Mouse (Mus musculus) thymus, postnatal 10 days (tissue): ENCODE data around the gene Cks1b.

ENCODE experiments used
- DNase-seq, 2 experiments: peaks; one replicate each; pipeline ENCODE4 v3.0.0; 2021; ENCODE audit warnings: low spot score in 2 of 2

Cks1b gene

DNA sequence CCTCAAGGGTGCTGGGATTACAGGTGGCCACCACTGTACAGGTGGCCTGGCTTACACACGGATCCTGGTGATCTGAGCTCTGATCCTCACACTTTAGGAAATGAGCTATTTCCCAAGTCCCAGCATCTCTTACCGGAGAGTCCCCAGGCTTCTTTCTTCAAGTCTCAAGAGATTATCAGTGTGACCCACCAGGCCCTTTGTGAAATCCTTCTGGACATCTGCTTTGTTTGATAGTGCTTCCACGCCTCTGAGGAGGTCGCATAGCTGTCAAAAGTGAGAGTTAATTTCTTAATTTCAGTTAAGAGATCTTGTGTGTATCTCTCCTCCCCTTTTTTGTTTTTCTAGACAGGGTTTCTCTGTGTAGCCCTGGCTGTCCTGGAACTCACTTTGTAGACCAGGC, 7.7 kb upstream of the Cks1b start:
- no peak for DNase-seq

DNA sequence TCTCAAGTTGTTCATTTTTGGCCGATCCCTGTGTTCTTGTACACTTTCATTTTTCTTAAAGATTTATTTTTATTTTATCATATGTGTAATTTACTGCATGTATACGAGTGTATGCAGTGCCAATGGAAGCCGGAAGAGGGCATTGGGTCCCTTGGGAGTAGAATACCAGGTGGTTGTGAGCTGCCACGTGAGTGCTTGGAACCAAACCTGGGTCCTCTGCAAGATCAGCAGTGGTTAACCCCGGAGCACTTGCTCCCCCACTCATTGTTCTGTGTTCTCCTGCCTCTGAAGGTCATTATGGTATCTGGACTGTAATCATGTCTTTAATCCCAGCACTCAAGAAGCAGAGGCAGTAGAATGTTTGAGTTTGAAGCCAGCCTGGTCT, 7.0 kb upstream of the Cks1b start:
- no peak for DNase-seq

DNA sequence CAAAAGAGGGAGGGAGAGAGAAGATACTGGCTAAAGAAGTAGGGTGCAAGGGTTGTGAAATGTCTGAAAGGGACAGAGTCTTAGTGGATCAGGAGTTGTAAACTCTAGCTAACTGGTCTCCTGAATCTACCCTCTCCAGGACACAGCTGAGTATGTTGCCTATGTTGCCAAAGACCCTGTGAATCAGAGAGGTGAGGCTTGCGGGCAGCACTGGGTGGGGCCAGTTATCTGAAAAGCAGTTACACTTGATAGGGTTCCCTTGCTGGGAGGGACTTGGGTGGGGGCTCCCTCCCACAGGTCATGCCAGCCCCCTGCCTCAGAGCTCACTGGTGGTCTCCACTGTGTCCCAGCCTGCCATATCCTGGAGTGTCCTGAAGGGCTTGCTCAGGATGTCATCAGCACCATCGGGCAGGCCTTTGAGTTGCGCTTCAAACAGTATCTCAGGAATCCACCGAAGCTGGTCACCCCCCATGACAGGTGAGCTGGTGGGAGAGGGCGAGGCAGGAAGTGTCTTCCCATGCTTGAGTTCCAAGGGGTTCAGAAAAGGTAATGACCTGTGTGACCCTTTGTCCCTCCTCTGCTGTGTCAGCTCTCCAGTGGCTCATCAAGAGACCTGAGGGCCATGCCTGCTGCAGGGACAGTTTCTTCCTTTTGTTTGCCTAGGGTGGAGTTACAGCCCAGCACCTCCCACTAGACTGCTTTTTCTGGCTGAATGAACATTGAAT, 6.4 kb upstream of the Cks1b start:
- DNase-seq, result no peak

DNA sequence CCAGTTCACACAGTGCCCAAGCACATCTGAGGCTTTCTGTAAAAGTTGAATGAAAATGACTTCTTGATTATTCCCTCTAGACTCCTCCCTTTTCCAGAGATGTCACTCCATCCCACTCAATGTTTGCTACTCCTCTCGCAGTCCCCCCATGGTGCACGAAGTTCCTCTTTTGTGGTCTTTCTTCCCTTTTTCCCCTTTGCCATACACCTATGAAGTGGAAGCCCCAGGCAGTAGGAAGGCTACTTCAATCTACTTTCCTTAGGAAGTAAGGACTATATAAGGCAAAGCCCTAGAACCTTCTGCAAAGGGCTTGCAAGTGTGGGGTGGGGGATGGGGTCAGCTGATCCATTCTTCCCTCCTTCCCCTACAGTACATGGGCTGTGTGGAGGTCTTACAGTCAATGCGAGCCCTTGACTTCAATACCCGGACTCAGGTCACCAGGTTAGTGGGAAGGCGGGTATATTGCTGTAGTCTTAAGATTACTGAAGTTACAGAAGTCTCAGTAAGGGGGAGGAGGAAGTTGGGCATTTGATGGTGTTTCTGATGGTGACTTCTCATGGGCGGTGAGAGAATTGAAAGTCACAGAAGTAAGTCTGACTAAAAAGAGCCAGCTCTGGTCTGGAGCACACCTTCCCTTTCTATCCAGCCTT, 4.5 kb upstream of the Cks1b start:
- no peak for DNase-seq

DNA sequence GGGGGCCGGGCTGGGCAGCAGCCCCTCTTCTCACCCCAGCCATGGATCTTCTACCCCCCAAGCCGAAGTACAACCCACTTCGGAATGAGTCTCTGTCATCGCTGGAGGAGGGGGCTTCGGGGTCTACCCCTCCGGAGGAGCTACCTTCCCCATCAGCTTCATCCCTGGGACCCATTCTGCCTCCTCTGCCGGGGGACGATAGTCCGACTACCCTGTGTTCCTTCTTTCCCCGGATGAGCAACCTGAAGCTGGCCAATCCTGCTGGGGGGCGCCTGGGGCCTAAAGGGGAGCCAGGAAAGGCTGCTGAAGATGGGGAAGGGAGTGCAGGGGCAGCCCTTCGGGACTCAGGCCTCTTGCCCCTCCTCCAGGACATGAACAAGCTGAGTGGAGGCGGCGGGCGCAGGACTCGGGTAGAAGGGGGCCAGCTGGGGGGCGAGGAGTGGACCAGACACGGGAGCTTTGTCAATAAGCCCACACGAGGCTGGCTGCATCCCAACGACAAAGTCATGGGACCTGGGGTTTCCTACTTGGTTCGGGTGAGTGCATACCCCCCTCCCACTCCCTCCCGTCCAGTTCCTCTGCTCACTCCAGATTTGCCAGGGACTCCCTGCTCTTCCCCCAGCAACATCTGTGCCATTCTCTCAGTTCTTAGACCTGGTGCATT, 3.8 kb upstream of the Cks1b start:
- DNase-seq, result no peak

DNA sequence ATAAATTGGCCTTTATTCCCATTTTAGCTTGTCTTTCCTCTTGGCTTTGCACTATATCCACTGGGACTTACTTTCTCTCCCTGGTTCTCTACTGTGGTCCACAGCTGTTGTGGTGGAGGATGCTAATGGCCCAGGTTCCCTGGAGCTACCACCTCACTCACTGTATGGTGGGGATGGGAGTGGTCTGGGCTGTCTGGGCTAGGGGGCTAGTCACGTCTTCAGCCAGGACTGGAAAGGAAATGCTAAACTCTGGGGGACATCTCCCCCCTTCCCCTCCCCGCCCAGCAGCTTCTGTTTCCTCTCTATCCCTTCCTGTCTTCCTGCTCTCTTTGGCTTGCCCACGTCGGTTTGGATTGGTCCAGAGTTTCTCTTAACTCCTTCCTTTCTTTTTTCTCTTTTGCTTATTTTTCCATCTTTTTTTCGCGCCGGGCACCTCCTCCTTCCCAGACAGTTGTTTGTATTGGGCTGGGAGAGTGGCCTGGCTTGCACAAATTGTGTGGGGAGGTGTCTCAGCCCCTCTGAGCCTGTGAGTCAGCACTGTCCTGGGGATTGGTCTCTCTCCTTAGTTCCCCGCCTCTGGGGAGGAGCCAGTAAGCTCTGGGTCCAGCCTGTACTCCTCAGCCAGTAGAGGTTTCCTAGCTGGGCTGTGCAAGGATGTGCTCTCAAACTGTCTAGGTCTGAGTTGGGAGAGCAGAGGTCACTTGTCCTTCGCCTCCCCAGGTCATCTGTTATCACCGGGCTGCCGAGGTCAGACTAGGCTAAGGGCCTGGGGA, 3.0 kb upstream of the Cks1b start:
- no peak for DNase-seq

DNA sequence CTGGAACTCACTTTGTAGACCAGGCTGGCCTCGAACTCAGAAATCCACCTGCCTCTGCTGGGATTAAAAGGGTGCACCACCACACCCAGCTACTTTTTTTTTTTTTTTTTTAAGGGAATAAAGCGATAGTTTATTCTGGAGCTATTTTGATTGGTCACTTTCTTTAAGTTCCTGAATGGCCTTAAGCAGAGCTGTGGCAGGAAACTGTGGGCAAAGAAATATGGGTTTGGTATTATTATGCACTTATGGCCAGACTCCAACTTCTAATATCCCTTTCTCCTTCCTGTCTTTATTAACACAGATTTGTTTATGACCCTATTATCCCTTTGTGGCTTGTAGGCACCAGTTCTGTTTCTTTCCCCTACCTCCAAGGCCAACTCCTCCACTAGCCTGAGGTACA, 2.2 kb upstream of the Cks1b start:
- DNase-seq, result no peak

DNA sequence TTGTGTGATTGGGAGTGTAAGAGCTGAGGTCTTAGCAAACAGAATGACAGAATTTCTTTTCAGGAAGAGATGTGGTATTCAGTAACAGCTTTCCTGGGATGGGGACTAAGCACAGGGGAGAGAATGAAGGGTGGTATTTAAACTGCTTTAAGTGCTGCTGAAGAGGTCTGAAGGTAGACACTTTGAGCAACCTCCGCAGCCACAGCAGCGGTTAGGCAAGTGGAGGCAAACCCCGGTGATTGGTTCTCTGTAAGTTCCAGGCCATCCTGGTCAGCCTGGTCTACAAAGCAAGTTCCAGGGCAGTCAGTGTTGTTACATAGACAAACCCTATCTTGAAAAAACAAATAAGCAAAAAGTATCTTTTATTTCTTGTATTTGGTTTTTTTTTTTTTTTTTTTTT, 1.8 kb upstream of the Cks1b start:
- DNase-seq, result no peak

DNA sequence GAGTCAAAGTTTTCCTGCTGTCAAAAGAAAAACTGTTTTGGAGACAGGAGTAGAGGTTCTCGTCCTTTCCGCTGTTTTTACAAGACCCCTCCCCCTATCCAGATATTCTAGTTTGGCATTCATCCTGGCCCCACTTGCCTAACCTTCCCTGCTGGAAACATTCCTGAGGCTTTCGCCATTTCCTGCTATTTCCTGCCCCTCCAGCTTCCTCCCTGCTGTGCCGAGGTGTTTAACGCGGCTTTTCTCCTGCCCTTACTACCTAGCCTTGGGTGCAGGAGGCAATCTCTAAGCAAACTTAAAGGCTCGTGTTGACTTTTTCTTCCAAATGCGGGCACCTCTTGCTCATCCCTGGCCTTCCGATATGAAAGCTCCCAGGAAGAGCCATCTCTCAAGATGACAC, 1.4 kb upstream of the Cks1b start:
- no peak for DNase-seq

DNA sequence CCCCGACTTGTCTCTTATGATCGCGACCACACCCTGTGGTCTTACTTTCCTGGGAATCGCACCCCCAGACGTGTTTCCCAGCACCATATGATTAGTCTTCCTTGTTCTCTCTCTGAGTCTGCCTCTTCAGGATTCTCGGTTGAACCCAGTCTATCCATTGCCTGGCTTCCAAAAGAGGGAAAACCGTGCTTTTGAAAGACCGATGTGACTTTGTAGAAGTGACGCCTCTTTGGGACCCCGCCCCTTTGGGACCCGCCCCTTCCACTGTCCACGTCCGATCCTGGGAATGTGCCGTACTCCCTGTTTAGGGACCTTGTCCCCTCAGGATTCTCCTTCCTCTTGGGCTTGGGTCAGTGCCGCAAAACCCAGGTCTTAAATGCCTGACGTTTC, 673 bp upstream of the Cks1b start:
- DNase-seq, result peak in 1 of 2 experiments; percentile 39

DNA sequence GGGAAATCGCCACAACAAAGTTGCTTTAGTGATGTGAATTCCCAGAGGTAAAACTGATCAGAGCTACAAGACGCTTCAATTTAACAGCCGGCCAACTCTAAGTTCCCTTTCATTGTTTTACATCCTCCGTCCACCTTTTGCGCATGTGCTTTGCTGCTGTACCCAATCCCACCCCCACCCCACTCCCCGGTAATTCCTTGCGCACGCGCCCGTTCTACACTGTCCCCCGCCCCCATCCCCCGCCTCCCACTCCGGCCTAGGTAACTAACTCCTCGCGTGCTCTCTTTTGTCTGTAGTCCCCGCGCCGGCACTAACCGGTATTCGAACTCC, 378 bp downstream of the Cks1b start:
- DNase-seq, result no peak

DNA sequence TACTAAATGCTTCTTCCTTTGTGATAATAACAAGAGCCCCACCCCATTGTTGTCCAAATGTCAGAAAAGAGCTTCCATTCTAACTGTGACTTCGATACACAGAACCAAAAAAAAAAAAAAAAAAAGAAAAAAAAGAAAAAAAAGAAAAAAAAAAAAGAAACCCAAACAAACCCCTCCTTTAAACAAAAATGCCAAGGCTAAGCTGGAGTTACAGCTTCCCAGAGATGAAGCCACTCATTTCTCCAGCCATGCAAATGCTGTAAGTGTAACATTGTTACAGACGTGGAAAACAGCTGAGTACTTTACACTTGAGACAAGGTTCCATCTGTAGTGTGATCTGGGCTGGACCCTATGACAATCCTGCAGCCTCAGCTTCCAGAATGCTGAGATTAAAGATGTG, 1.1 kb downstream of the Cks1b start:
- DNase-seq, result no peak

DNA sequence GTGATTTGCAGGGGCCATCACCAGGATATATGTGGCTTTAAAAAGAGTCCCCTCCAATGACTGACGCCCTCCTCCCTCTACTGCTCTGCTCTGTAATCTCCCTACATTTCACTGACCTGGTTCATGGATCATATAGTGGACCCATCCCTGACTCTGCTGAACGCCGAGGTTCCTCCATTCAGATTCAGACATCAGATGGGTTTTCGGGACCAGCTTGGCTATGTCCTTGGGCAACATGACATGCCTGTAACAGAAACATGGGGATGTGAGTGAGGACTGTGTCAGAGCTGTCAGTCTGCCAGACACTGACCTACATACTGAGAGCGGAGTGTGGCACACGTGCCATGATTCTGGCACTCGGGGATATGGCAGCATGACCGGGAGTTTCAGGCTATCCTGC, 2.0 kb downstream of the Cks1b start:
- DNase-seq, result no peak

DNA sequence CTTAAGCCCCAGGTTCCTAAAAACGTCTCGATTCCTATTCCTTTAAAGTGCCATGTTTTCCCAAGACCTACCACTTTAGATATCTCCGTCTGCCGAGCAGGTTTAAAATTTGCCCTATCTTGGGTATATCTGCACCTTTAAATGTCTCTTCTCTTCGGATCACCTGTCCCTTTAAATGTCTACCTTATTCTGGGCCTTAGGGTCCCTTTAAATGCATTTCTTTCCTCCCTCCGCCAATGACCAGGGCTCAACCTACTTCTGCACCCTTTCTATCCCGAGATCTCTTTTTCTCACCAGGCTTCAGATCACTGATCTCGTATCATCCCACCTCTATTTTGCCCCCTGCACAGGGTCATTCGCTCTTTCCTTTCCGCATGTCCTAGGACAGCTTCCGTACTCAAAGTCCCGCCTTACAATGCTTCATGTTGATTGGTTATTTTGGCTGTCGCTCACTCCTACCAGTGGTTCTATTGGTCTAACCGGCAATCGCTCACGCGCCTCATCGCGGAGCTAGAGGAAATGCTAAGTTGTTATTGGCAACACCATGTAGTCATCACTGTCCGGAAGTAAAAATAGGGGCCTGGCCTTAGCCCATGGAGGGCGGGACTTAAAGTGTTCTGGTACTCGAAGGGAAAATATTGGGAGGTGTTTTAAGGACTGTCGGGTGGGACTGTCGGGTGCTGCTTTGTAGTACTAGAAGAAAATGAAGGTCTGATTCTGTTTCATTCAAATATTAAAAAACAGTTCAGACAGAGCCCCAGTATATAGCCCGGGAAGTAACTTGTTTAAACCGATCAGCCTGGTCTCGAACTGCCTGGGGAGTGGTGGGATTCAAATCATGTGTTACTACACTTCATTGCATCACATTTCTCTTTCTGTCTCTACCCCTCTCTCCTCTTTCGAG, 6.4 kb downstream of the Cks1b start, which contains the start of gene Flad1:
Gene Flad1, minus strand, starts transcription at position 381 of the 904 bp plus-strand sequence.
- DNase-seq, result peak; percentile 98 to 99

DNA sequence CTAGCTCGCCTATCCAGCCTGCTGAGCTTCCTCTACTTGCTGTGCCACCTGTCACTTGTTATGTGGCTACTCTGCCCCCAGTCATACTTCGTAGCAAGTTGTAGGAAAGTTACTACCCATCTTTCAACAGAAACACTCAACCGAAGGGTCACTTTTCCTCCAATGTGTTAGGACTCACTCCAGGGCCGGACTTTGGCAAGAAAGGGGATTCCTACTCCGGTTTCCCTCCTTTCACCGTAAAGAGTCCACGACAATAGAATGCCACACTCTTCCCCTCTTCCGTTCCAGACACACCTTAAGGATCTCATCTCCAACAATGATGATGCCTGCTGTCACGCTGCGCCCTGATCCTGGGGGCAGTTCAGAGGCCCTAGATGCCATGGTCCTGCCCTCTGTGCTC, 7.3 kb downstream of the Cks1b start:
- DNase-seq, result no peak

DNA sequence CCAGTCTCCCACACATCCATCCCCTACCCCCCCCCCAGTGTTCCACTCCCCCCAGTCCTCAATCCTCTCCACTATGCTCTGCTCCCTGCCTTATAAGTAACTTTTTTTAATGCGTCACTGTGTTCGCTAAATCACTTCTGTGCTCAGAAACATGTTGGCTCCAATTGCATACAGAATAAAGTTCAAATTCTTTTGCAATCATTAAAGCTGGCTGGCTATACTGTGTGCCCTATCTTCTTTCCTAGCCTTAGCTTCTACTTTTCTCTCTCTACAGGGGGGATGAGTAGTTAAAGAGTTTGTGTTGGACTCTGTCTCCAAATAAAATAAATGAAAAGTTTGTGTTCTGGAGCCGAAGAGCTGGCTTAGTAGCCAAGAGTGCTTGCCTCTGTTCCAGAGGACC, 8.5 kb downstream of the Cks1b start:
- DNase-seq, result no peak

DNA sequence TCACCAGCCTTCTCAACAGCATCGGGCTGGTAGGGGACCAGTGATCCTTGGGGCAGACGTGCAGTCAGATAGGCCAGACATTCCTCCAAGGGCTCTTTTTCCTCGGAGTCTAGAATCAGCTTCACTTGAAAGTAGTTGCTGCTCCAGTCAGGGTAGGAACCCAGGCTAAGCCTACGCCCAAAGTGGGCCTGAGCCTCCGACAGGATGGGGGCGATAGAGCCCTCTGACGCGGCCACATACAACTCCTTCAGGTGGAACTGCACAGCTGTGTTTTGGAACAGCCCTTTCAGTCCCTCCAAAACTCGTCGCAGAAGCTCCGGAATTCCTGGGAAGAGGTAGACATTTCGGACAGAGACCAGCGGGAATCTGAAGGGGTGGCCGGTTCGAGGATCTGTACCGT, 9.7 kb downstream of the Cks1b start:
- DNase-seq, result no peak

DNA sequence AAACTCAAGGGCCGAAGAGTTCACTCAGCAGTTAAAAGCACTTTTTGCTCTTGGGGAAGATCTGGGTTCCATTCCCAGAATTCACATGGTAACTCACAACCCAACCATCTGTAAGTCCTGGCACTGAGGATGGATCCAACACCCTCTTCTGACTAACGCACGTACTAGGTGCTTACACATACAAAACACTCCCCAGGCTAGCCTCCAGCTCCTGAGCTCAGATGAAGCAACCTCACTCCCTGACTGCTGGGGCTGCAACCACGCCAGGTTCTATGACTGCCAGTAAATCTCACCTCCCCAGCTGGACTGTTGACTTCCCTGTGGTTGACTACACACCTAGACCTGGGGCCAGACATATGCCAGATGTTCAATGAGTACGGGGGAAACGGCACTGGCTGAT, 11.3 kb downstream of the Cks1b start:
- DNase-seq, result no peak

DNA sequence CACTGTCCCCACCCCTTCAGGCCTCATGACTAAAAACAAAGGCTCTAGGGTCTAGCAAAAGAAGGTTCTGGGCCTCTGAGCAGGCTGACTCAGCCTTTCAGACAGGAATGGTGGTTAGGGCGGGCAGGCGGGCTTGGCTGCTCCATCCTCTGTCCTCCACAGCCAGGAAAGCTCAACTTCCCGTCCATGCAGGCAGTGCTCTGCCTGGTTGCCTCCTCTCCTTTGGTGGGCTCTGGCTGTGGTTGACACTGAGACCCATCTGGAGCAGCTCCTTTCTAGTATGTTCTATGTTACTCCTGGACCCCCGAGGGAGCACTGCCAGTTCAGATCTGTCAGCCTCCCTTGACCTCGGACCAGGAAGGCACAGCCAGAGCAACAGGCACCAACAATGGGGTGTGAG, 15.5 kb downstream of the Cks1b start, which contains the start of gene Lenep:
Gene Lenep, minus strand, starts transcription at position 101 of the 400 bp plus-strand sequence.
- no peak for DNase-seq

DNA sequence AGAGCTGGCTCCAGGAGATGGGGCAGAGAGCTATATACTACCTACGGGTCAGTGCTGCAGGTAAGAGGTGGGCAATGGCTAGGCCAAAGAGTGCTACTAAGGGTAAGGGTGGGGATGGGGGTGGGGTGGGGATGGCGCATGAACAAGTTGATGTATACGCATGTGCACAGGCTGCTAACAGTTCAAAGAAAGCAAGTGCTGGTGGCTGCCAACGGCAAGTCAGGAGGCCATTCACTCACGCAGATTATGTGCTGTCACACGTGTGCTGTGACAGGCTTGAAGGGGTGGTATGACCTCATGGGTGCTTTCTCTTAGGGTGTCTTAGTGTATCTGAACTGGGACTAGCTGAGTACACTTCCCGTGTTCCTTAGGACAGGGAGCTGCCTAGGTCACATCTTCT, 16.9 kb downstream of the Cks1b start:
- DNase-seq, result no peak

DNA sequence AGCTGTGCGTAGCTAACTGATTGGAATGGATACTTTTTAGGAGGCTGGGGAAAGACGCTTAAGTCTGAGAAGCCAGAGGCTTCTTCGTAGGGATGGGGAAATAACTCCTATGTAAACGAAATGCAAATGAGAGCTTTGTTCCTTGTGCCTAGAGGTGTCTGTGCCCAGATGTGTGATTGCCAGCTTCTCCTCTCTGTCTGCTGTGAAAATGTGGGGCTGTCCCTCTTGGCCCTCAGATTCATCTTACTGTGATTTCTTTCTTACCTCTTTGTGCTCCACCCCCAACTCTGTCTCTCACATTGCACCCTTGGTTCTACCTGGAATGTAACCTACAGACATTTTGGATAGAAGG, 21.6 kb downstream of the Cks1b start:
- no peak for DNase-seq
